Mouse (Mus musculus) retina, postnatal 1 day (tissue): Measurements from ENCODE around the gene Adam11.
A peak's percentile ranks its signal among the peaks of the same experiment; 100 is the strongest.
"Not testable (repeated sequence)": the region's sequence is repeated elsewhere in the genome, so short reads cannot be mapped to it uniquely, and the experiment has no call there.

ENCODE experiments used
- DNase-seq: peaks from one replicate; pipeline ENCODE4 v3.0.0-alpha.2; 2012

The Adam11 gene

DNA sequence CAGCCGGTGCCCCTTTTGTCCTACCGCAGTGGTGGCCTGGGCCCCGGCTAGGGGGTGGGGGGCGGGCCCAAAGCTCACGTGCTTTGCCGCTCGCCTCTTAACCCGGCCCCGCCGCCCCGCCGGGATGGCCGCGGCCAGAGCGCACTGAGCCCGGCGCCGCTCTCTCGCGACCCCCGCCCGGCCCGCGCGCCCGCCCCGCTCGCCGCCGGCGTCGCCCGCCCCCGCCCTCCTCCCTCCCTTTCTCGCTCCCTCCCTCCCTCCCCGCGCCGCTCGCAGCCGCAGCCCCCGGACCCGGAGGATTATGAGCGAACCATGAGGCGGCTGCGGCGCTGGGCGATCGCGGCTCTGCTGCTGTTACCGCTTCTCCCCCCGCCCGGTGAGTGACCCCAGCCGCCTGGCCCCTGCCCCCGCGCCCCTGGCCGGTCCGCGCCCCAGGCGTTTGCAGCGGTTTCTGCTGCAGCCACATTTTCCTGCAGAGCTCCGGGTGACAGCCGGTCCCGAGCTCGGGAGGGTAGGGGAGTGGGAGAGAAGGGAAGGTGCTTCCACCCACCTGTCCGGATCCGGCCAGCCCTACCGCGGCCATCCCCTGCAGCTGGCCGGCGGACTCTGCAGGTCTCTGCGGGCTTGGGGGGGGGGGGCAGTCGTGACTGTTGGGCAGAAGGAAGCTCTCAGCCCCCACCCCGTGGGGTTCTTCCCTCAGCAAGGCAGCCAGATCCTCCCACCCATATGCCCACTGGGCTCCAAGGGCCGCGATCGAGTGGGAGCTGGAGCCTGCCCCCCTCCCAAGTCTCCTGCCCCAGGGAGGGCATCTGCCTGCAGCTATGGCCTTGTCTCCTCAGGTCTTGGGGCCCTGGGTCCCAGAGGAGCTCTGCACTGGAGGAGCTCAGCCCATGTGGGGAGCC, at the start of gene Adam11:
Adam11 (plus strand) TSS at position 131 of the 902 bp plus-strand sequence.
- DNase-seq: peak; percentile 79

DNA sequence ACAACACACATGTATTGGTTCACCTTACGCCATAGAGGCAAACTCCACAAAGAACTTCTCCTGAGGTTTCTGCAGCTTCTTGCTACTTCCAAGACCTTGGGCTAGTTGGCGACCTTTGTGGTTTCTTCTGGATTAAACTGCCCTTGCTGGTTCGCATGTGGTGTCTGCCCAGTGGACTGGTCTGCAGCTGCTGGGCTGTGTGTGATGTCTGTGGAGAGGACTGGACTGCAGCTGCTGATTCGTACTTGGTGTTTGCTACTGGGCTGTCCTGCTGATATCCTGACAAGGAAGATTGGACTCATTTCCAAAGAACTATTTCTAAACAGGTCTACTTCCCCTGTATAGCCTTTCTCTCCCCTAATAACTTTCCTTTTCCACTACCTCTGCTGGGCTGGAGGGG, 48.8 kb upstream of the Adam11 start:
- no peak for DNase-seq

DNA sequence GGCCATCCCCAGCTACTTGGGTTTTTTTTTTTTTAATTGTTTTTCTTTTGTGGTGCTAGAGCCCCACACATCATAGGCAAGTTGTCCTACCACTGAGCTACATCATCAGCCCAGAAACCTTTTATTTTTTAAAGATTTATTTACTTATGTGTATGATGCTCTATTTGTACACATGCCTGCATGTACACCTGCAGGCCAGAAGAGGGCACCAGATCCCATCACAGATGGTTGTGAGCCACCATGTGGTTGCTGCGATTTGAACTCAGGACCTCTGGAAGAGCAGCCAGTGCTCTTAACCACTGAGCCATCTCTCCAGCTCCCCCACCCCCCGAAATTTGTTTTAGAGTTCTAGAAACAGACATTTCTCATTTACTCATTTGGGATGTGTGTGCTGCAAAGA, 46.7 kb upstream of the Adam11 start:
- DNase-seq: not testable (repeated sequence)

DNA sequence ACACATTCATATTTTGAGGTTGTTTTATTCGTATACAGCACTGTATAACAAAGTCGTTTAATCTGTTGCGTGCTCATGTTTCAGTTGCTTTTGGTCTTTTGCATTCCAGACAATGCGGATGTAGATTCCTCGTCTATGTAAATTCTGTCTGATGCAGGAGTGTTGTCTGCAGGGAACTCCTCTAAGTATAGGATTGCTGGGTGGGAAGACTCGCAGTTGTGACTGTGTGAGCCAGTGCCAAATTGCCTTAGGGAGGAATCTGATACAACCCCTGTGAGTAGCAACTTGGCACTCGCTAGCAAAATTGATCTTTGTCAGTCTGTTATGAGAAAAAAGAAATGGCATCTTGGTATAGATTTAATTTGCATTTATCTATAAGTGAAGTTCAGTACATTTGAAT, 45.1 kb upstream of the Adam11 start:
- DNase-seq: no peak

DNA sequence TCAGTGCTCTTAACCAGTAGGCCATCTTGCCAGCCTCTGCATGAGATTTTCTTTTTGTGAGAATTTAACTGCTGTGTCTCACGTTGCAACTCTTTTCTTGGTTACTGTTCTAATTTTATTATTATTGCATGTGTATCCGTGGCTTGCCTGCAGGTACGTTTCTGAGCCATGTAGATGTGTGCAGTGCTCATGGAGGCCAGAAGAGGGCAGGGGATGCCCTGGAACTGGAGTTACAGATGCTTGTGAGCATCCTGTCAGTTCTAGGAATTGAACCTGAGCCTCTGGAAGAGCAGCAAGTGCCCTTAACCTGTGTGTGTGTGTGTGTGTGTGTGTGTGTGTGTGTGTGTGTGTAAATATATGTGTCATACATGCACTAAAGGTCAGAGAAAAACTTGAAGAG, 35.7 kb upstream of the Adam11 start:
- DNase-seq: peak; percentile 49

DNA sequence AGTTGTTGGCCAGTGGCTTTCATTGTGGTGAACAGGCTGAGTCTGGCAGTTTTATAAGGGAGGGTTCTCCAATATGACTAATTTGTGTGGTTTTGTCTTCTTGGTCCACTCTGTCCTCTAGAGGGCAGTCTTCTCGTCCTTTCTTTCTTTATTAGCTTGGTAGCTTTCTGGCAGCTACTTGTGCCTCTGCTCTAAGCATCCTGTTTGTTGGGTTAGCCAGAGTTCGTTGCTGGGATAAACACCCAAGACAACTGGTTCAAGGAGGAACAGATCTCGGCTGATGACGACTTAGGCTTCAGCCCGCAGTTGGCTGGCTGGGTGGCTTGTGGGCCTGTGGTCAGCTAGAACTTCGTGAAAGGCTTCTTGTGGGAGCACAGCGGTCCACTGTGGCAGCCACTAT, 32.6 kb upstream of the Adam11 start:
- DNase-seq: peak; percentile 86

DNA sequence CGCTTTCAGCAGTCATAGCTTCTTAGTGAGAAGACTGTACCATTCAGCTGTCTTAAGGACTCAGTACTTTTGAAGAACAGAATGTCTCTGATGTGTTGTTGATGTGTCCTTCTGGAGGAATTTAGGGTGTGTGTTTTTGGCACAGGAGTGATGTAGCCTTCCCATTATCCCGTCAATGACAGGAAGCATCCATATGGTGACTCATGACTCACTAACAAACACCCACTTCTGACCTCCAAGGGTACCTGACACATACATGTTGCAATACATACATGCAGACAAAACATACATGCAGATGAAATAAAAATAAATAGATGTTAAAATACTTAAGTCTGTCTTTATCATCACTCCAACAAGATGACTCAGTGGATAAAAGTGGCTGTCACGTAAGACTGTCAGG, 31.4 kb upstream of the Adam11 start:
- no peak for DNase-seq

DNA sequence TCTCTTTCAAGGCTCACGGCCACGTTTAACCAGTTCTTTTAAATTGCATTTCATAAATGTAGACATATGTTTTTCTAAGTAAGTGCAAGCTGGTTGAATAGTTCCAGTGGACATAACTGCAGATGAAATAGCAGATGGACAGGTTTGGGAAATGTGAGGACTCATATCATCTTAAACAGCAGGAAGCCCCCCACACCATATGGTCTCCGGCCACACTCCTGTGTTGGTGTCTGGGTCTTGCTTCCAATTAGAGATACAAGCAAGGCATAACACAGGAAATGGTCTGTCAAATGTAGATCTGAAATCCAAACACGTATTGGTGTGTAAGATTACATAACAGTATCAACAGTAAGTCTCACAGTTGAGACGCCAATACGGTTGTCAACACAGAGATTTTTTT, 29.9 kb upstream of the Adam11 start:
- DNase-seq: no peak

DNA sequence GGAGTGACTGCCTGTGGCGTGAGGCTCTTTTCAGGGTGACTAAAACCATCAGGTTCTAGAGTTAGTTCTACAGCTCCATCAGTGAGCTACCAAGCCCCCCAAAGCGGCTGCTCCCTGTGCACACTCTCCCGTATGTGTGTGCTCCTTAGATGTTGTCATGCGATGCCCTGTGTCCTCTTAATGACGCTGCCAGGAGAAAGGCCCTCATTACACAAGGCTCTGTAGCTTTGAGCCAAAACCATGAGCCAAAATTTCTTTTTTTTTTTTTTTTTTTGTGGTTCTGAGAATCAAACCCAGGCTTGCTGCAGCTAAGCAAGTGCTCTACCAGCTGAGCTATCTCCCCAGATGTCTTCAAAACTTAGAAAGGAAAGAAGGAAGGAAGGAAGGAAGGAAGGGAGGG, 28.1 kb upstream of the Adam11 start:
- DNase-seq: no peak

DNA sequence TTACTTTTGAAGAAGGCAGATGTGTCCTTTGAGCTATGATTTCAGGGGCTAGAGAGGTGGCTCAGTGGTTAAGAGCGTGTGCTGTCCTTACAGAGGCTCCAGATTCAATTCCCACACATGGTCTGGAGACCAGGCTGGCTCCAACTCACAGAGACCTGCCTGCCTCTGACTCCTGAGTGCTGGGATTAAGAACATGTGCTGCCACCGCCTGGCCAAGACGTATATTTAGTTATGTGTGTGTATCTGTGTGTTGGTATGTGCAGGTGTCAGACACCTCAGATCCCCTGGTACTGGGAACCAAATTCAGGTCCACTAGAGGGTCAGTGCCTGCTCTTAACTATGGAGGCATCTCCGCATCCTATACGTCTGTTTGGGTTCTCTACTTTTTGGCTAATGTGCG, 26.3 kb upstream of the Adam11 start:
- no peak for DNase-seq

DNA sequence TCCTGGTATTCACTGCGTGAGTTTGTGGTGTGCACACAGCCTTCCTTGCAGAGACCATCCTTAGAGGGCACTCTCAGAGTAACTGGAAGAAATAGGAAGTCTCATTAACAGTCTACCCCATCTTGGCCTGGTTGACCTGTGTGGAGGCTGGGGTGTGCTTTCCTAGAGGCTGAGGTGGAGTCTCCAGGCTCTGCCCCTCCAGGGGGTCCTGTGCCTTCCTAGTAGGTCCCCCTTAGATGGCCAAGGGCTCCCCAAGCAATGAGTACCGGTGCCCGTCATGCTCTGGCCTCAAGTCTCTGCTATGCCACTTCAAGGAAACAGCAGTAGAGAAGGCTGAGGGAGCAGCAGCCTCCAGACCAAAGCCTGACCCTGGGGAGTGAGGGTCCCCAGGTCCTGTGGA, 23.2 kb upstream of the Adam11 start:
- DNase-seq: no peak

DNA sequence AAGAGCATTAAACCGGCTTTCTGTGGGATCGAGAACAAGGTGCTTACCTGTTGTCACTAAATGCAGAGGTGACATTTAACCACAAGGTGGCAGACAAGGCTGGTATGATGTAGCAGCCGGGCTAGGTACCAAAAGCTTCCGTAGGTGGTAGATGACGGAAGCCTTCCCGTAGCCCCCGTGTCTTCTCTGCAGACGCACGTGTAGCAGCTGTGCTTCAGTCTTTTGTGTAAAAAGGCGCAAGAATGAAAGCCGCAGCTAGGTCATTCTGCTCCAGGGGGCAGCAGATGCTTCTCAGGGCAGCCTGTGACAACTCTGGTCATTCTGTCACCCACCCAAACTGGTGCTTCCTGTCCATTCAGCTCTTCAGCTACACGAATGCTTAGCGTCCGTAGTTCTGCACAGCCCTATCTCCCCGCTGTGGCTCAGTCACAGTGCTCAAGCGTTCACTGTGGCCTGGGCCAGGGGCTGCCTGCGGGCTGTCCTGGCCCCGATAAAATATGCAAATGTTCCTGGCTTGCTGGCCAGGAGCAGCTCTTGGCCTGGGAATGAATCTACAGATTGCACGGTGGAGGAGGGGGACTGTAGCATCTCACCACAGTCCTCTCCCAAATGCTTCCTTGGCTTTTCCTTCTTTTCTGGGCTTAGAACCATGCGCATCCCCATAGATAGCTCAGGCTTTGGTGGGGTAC, 21.8 kb upstream of the Adam11 start:
- peak; percentile 91 for DNase-seq

DNA sequence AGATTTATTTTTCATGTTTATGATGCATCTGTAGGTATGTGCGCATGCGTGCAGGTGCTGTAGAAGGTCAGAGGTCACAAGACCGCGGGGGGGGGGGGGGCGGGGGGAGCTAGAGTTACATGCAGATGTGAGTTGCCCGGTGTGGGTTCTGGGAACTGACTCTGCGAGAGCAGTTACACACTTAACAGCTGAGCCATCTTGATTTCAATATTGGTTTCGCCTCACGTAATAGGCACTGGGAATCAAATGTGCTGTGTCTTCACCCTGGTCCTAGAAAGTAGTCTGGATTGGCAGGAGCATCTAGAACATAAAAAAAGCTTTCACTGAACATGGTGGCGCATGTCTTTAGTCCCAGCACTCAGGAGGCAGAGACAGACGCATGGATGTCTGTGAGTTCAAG, 20.6 kb upstream of the Adam11 start:
- no peak for DNase-seq

DNA sequence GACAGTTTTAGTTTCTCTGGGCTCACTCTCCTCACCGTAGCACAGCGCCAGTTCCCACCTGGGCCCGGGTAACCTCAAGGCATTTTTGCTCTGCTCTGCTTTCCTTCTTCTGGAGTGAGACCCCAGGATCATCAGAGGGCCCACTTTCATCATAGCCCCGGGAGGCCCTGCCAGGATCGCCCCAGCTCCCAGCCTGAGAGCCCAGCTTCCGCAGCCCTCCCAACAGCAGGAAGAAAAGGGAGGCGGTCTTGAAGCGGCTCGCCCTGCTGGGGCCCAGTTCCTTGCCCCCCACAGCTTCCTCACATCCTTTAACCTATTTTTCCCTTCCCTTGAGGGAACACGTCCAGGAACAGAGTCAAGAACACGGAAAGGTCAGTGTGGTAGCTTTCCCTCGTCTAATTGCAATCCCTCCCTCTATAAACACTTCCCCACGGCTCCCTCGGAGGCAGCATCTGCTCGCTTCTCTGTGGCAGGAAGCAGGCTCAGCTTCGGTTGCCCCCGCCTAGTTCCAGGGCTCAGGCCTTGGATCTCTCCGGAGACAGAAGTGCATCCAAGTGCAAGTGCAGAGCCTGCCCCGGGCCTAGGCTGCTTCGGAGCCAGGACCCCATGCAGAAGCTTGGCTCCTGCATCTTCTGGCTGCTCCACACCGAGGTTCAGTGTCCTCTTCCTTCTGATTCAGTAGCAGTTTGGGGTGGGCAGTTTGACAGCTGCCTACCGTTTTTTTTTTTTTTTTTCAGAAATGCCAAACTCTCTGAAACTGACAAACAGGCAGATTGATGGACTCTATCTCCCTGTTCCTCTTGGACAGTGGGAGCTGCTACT, 19.9 kb upstream of the Adam11 start:
- peak; percentile 77 for DNase-seq

DNA sequence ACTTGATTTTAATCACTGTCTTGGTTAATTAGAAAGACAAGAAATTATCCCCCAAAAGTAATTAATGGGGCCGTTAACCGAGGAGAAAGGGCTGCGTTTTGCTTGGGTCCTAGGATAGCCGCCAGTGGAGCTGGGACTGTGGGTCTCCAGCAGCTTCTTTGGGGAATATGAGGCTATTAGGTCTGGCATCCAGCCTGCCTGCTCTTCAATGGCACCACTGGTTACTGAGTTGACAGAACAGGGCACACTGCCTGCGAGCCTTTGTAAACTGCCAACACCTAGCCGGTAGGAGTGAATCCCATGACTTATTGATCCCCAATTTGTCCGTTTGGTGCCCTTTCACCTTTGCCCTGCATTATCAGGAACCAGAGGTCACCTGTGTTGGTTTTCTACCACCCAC, 19.2 kb upstream of the Adam11 start:
- peak; percentile 53 for DNase-seq

DNA sequence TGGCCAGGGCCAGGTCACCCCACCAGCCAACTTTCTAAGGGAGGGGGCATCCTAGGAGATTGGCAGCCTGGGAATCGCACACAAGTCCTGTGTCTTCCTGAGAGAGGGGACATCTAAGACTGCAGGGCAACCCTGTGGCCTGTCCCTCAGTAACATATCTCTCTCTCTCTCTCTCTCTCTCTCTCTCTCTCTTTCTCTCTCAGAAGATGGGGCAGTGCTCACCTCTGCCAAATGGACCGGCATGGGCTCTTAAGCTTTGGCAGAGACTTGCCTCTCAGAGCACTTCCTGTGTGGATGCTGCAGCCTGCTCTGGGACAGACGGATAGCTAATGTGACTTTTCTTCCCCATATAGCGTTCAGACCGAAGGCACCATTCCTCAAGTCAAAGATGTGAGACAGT, 18.4 kb upstream of the Adam11 start:
- DNase-seq: no peak

DNA sequence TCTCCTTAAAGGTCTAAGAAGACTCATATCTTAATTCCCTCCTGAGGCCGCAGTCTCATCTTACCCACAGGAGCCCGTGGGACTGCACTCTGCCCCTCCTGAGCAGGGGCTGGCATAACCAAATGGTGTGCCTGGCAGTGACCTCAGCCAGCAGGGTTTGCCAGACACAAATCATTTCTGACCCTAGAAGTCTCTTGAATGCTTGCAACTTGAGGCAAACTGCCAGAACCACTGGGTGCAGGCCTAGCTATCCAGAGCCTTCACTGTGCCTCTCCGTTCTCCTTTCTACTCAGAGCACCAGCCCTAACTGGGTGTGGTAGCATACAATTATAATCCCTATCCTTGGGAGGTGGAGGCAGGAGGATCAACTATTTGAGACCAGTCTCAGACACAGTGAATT, 16.5 kb upstream of the Adam11 start:
- no peak for DNase-seq

DNA sequence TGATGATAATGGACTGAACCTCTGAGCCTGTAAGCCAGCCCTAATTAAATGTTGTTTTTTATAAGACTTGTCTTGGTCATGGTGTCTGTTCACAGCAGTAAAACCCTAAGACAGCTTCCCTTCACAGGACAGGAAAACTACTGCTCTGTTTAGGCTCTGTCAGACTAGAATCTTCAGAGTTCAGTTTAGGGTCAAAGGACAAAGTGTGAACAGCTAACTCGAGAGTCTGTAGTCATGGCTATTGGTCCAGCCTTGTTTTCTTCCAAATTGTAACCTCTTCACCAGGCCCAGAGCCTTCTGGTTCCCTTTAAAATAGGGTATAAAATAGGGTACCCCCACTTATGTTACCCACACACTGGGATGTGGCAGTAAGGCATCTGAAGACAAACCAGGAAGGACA, 13.4 kb upstream of the Adam11 start:
- no peak for DNase-seq

DNA sequence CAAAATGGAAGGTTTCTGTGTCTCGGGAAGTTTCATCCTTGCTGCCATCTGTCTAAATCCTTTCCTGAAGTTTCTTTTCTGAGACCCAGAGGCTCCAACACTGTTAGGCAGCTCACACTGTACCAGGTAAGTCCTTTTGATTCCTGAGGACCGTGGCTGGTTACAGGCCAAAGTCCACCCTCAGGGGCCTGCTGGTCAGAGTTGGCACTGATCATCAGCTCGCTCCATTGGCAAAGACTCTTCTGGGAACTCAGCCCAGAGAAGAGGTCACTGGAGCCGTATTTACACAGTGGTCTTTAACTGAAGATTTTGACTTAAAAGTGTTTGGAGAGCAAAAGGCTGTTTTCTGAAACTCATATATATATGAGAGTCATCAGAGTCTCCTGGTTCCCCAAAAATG, 12.9 kb upstream of the Adam11 start:
- no peak for DNase-seq

DNA sequence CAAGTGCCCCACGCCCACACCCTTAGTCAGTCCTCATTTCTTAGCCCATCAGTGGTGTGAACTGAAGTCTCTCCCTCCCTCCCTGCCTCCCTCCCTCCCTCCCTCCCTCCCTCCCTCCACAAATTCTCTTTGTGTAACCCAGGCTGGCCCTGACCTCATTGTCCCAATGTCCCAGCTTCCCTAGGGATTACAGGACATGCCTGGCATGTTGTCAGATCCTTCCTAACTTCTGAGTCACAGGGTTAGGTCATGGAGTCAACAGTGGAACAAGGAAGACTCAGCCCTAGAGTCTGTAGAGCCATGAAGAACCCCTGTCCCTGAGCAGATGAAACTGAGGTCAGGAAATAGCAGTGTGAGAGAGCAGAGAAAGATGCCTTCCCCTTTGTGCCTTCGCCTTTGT, 11.5 kb upstream of the Adam11 start:
- DNase-seq: peak; percentile 63

DNA sequence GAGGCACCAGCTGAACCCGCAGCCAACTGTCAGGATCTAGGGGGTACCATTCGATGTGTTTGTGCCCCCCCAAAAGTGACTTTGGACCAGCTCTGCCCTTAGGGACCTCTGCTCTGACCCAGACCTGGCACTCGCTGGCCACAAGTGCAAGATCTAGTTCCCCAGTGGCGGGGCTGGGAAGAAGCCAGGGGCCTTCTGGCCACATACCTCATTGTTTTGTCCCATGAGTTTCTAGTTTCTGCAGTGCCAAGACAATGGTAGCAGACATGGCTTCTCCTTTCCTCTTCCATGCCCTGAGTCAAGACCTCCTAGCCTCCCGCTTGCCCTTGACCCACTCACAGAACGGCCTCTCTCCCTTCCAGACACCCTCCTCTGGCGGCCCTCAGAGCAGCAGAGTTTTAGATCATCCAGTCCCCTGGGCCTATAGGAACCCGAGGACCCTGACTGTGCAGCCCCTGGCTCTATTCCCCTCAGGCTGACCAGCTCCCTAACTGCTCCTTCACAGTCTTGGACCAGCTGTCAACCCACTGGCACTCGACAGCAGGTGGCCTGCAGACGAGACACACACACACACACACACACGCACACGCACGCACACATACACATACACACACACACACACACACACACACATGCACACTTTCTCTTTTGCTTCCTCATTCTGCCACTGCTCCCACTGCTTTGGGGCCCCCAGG, 8.2 kb upstream of the Adam11 start:
- peak; percentile 74 for DNase-seq

DNA sequence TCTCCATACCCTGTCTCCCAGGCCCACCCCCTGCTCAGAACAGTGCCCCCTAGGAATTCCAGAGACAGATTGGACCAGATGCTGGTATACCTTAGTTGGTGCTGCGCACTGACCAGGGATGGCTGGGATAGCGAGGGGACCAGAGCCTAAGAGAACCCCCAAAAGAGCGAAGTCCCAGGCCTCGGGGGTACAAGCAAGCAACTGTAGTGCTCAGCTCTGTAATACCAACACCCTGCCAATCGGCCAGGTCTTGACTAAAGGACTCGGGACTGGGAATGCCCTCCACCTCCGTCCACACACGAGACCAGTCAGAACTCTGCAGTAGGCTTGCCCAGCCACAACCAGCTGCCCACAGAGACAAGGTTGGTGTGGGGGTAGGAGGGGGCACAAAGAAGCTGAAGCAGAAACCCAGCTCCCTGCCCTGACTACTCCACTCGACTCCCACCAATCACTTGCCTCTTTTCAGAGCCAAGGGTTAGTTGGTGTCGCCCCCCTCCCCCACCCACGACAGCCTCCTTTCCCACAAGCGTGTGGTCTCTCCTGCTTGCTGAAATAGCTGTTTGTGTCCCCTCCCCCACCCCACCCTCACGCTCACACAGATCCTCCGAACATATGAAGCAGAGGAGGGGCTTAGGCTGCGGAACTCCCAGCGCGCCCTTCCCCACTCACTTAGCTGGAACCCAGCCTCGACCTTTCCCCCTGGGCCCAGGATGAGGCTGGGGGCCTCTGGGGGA, 7.5 kb upstream of the Adam11 start:
- DNase-seq: peak; percentile 85
